Mouse (Mus musculus) small intestine, adult 2 months (tissue): ENCODE data around the gene Dtx4. TPM values are rescaled to one million over a fixed set of nuclear protein-coding genes. Genes with fewer than 3 reads are reported as not detected.
"Not testable (repeated sequence)": the region's sequence is repeated elsewhere in the genome, so short reads cannot be mapped to it uniquely, and the experiment has no call there.

Experiments
- H3K27ac ChIP-seq: fragments of 200-500 bp; 2 replicates; pipeline ENCODE4 v1.5.1; 2012; ENCODE audit warnings: low read depth, low read length, control low read depth, inconsistent platforms; ENCODE audit not compliant: insufficient read depth
- H3K27me3 ChIP-seq: fragments of 200-500 bp; 2 replicates; pipeline ENCODE4 v1.6.1; 2012; ENCODE audit warnings: mild to moderate bottlenecking, moderate library complexity, low read length, inconsistent platforms; ENCODE audit not compliant: control insufficient read depth, insufficient read depth
- H3K36me3 ChIP-seq: fragments of 200-500 bp; 2 replicates; pipeline ENCODE4 v1.6.1; 2012; ENCODE audit warnings: mild to moderate bottlenecking, low read length, control low read depth, inconsistent platforms; ENCODE audit not compliant: control insufficient read depth, insufficient read depth
- H3K4me1 ChIP-seq: fragments of 200-500 bp; 2 replicates; pipeline ENCODE4 v1.6.1; 2012; ENCODE audit warnings: low read length, inconsistent platforms, mixed read lengths; ENCODE audit not compliant: control insufficient read depth, insufficient read depth, insufficient read length
- H3K4me3 ChIP-seq: fragments of 200-500 bp; 2 replicates; pipeline ENCODE4 v1.5.1; 2012; ENCODE audit warnings: low read depth, mild to moderate bottlenecking, control low read depth, inconsistent platforms, low read length, moderate library complexity
- CTCF ChIP-seq: fragments of 200-500 bp; IDR thresholded peaks from 2 replicates; pipeline ENCODE4 v1.5.1; 2012; ENCODE audit warnings: low read depth, mild to moderate bottlenecking, control low read depth, inconsistent platforms, low read length, moderate library complexity, mixed read lengths; ENCODE audit not compliant: insufficient replicate concordance, insufficient read length; ENCODE audit errors: extremely low read depth
- POLR2A ChIP-seq: fragments of 200-500 bp; IDR thresholded peaks from 2 replicates; pipeline ENCODE4 v1.6.1; 2012; ENCODE audit warnings: low read depth, mild to moderate bottlenecking, control low read depth, inconsistent platforms, low read length, moderate library complexity
- WGBS: fragments of 180-500 bp; shearing (Covaris S2); methylation state at CpG from one replicate; pipeline ENCODE4 v1.1.7; 2018; 5-methylcytosine and 5-hydroxymethylcytosine counted together
- polyA plus RNA-seq: library from polyadenylated mRNA; depleted of rRNA; stranded (reverse); fragments of >200 nt; gene quantifications from 2 replicates; pipeline ENCODE4 v1.2.3, GENCODE M21; 2012; rRNA removed

Dtx4 gene
- 7.1 and 11.1 TPM in 2 replicates for polyA plus RNA-seq

GRCm38 (mm10) chr19:12501370-12502347, at the start of gene Dtx4:
Dtx4 (minus strand) TSS chr19:12501454.
- Histone ChIP-seq H3K36me3 (no peaks in the 10 kb centered on the region), H3K27me3 (no peaks in the 10 kb centered on the region), H3K4me1 (peaks cover 3% of the 10 kb centered on the region; the same call in 1 of the 2 replicates), H3K4me3 (peak within 1 kb of the TSS; percentile 67), H3K27ac (peak within 1 kb of the TSS; percentile 65)
- WGBS, result under 1% methylated on average over 80 of the region's 80 CpGs
- TF ChIP-seq POLR2A (no peak; the same call in 1 of the 2 replicates), CTCF (peak; percentile 97)

- 82% methylated on average over 5 of the region's 5 CpGs for WGBS
- no peaks in the 10 kb centered on the region for H3K27me3 ChIP-seq
- TF ChIP-seq POLR2A, result no peak
Observed at GRCm38 (mm10) chr19:12550005-12550942, 49.0 kb upstream of the Dtx4 start.

GRCm38 (mm10) chr19:12549166-12549565, 47.9 kb upstream of the Dtx4 start:
- no peaks in the 10 kb centered on the region for H3K36me3 ChIP-seq
- 78% methylated on average over 5 of the region's 5 CpGs for WGBS
- H3K27me3 ChIP-seq, result no peaks in the 10 kb centered on the region
- no peaks in the 10 kb centered on the region for H3K4me1 ChIP-seq
- no peak overlapping the region for H3K4me3 ChIP-seq
- TF ChIP-seq CTCF, result peak; percentile 28; the same call in 1 of the 2 replicates
- no peak for TF ChIP-seq POLR2A
- no peak overlapping the region for H3K27ac ChIP-seq

More at GRCm38 (mm10) chr19:12550005-12550942, 49.0 kb upstream of the Dtx4 start:
- Histone ChIP-seq H3K4me3 (no peak overlapping the region), H3K27ac (no peak overlapping the region), H3K4me1 (no peaks in the 10 kb centered on the region), H3K36me3 (no peaks in the 10 kb centered on the region)

- H3K4me1 ChIP-seq, H3K27ac ChIP-seq, H3K4me3 ChIP-seq, H3K36me3 ChIP-seq, H3K27me3 ChIP-seq: not testable (repeated sequence)
- 94% methylated on average over 11 of the region's 11 CpGs for WGBS
Observed at GRCm38 (mm10) chr19:12545440-12545839, 44.2 kb upstream of the Dtx4 start, which contains the start of gene Fam111a. Fam111a (plus strand) TSS chr19:12545740.

GRCm38 (mm10) chr19:12541644-12542043, 40.4 kb upstream of the Dtx4 start:
- H3K4me3 ChIP-seq, result no peak overlapping the region
- H3K4me1 ChIP-seq, result peaks cover 2% of the 10 kb centered on the region; the same call in 1 of the 2 replicates
- no peaks in the 10 kb centered on the region for H3K36me3 ChIP-seq
- no peak for TF ChIP-seq CTCF
- TF ChIP-seq POLR2A, result no peak
- no peak overlapping the region for H3K27ac ChIP-seq
- H3K27me3 ChIP-seq, result no peaks in the 10 kb centered on the region
- WGBS, result 4% methylated on average over 2 of the region's 2 CpGs

- peaks cover 2% of the 10 kb centered on the region; the same call in 1 of the 2 replicates for H3K4me1 ChIP-seq
- no peaks in the 10 kb centered on the region for H3K27me3 ChIP-seq
- H3K4me3 ChIP-seq, result no peak overlapping the region
- H3K36me3 ChIP-seq, result no peaks in the 10 kb centered on the region
- H3K27ac ChIP-seq, result no peak overlapping the region
- WGBS, result 40% methylated on average over 3 of the region's 3 CpGs
- TF ChIP-seq POLR2A (no peak), CTCF (no peak)
Observed at GRCm38 (mm10) chr19:12540727-12541126, 39.5 kb upstream of the Dtx4 start.
